15 mouse cellular contexts compared by ENCODE assay signal in genomic region chr12:27563900-27564299, GRCm38 (mm10).
DNase-seq lines count a peak whose midpoint lies in the region; ATAC-seq lines count a peak whose summit lies in the region.
"Had no signal": no experiment of that assay in that cellular context is flagged by ENCODE, and none has a peak within 500 bp of the region (broad histone marks: within the 10 kb centered on the region; RNA-seq: fewer than 3 reads in every experiment).

No protein-coding gene starts in this region.

- peak; percentile 23 for DNase-seq in embryo, embryonic 11.5 days (ENCODE audit: low read depth, low spot score)
- peak; percentile 44 for DNase-seq in forebrain, embryonic 14.5 days (ENCODE audit: low spot score)
- DNase-seq in limb, embryonic 11.5 days (ENCODE audit: low spot score): peak; percentile 75
- DNase-seq in neural tube, embryonic 10.5 days (ENCODE audit: extremely low spot score, low spot score): peak; percentile 33
- no peak for DNase-seq in urinary bladder, postnatal 10 days (ENCODE audit: low spot score)
- DNase-seq in lung, postnatal 10 days: no peak
- no peak for DNase-seq in urinary bladder, postnatal 14 days (ENCODE audit: low spot score)
- DNase-seq: adrenal gland, adult 2 months; gastrocnemius, postnatal 14 days; kidney, adult 18-20 months; lung, postnatal 36 days had no signal

- H3K9me3 ChIP-seq in forebrain, embryonic 14.5 days (replicated peaks; ENCODE audit: control insufficient read depth, low read length): no peaks in the 10 kb centered on the region
- no peaks in the 10 kb centered on the region; the same call in 1 of the 2 replicates for H3K9me3 ChIP-seq in limb, embryonic 11.5 days (ENCODE audit: control insufficient read depth, low read length)
- H3K9me3 ChIP-seq: heart, embryonic 15.5 days; limb, embryonic 15.5 days had no signal

- H3K4me1 ChIP-seq in forebrain, embryonic 14.5 days (ENCODE audit: control insufficient read depth, insufficient read depth, low read length): peaks cover 37% of the 10 kb centered on the region
- H3K4me1 ChIP-seq in limb, embryonic 11.5 days (ENCODE audit: control insufficient read depth, insufficient read depth, low read length): peaks cover 17% of the 10 kb centered on the region
- H3K4me1 ChIP-seq: heart, embryonic 15.5 days had no signal

- ATAC-seq in forebrain, embryonic 14.5 days: no peak
- peak; percentile 87 for ATAC-seq in limb, embryonic 11.5 days (ENCODE audit: insufficient number of reproducible peaks, low FRiP score, low TSS enrichment, low read depth)
- no peak for ATAC-seq in cerebellum, adult (ENCODE audit: insufficient number of reproducible peaks, low FRiP score, low TSS enrichment)

- no peak overlapping the region for H3K4me2 ChIP-seq in forebrain, embryonic 14.5 days (ENCODE audit: low read length)
- no peak overlapping the region for H3K4me2 ChIP-seq in limb, embryonic 11.5 days (ENCODE audit: low read depth, severe bottlenecking)
- H3K4me2 ChIP-seq: heart, embryonic 15.5 days; limb, embryonic 15.5 days had no signal

- H3K27me3 ChIP-seq in forebrain, embryonic 14.5 days (replicated peaks; ENCODE audit: control insufficient read depth, insufficient read depth, low read length): no peaks in the 10 kb centered on the region
- no peaks in the 10 kb centered on the region for H3K27me3 ChIP-seq in limb, embryonic 11.5 days (ENCODE audit: control insufficient read depth, insufficient read depth, low read length)
- H3K27me3 ChIP-seq: heart, embryonic 15.5 days; limb, embryonic 15.5 days had no signal

- H3K9ac ChIP-seq in forebrain, embryonic 14.5 days (ENCODE audit: low read length): peak overlapping the region; percentile 13; the same call in 1 of the 2 replicates
- no peak overlapping the region for H3K9ac ChIP-seq in limb, embryonic 11.5 days (ENCODE audit: low read length)
- H3K9ac ChIP-seq: heart, embryonic 15.5 days; limb, embryonic 15.5 days had no signal

- no peak overlapping the region for H3K4me3 ChIP-seq in forebrain, embryonic 14.5 days (ENCODE audit: low read depth, low read length)
- H3K4me3 ChIP-seq in limb, embryonic 11.5 days (ENCODE audit: low read depth, low read length): no peak overlapping the region
- H3K4me3 ChIP-seq: heart, embryonic 15.5 days; layer of hippocampus, adult 2 months; limb, embryonic 15.5 days had no signal

- no peaks in the 10 kb centered on the region for H3K36me3 ChIP-seq in forebrain, embryonic 14.5 days (ENCODE audit: control insufficient read depth, insufficient read depth, low read length)
- no peaks in the 10 kb centered on the region for H3K36me3 ChIP-seq in limb, embryonic 11.5 days (ENCODE audit: control insufficient read depth, insufficient read depth, low read length)
- H3K36me3 ChIP-seq: heart, embryonic 15.5 days; limb, embryonic 15.5 days had no signal

- WGBS in forebrain, embryonic 14.5 days: 5% methylated on average over 3 of the region's 3 CpGs
- WGBS in limb, embryonic 11.5 days: 10% methylated on average over 3 of the region's 3 CpGs

- H3K27ac ChIP-seq in forebrain, embryonic 14.5 days (ENCODE audit: low read depth, low read length): peak overlapping the region; percentile 95
- no peak overlapping the region for H3K27ac ChIP-seq in limb, embryonic 11.5 days (replicated peaks; ENCODE audit: low read depth, low read length)
- H3K27ac ChIP-seq: heart, embryonic 15.5 days; layer of hippocampus, adult 2 months; limb, embryonic 15.5 days had no signal

Comparison
In these comparisons a context has a peak if more than half of its experiments do, and no peak if none do; other contexts are left out.
1. DNase-seq: peak in embryo, embryonic 11.5 days (single experiment), forebrain, embryonic 14.5 days (single experiment), limb, embryonic 11.5 days (single experiment) and neural tube, embryonic 10.5 days (single experiment); none in urinary bladder, postnatal 10 days (single experiment), lung, postnatal 10 days (single experiment) and urinary bladder, postnatal 14 days (single experiment).